Mouse (Mus musculus): ENCODE measurements around the gene Atg7.

- TF ChIP-seq POLR2A (IDR thresholded peaks at IDR 0.05; ENCODE audit: extremely low read depth, insufficient read depth, low read length): no peak
- no peak for TF ChIP-seq CTCF (IDR thresholded peaks at IDR 0.05; ENCODE audit: extremely low read depth, insufficient read depth, low read length)
Observed at GRCm38 (mm10) chr6:114840012-114840411, 197.1 kb downstream of the Atg7 start.

Data from cortical plate, adult 2 months (tissue).